Mouse (Mus musculus) stomach, postnatal 0 days (tissue): ENCODE measurements around the gene Tmem127. TPM values are rescaled to one million over a fixed set of nuclear protein-coding genes. Genes with fewer than 3 reads are reported as not detected.

ENCODE experiments used
- ATAC-seq: fragments of 200-750 bp; cut with Nextera tagmentation; 2 replicates; pipeline ENCODE4 v1.8.0; 2017; ENCODE audit not compliant: low FRiP score, low TSS enrichment
- DNase-seq: peaks from one replicate; pipeline ENCODE4 v3.0.0-alpha.2; 2016; ENCODE audit warnings: low spot score
- H3K27ac ChIP-seq: fragments of 300-500 bp; sonication (generic); replicated peaks from 2 replicates; pipeline ENCODE4 v1.5.1; 2014; ENCODE audit warnings: mild to moderate bottlenecking, control low read depth
- H3K27me3 ChIP-seq: fragments of 300-500 bp; sonication (generic); 2 replicates; pipeline ENCODE4 v1.6.1; 2014; ENCODE audit warnings: low read length; ENCODE audit not compliant: control insufficient read depth, insufficient read depth
- H3K36me3 ChIP-seq: fragments of 300-500 bp; sonication (generic); 2 replicates; pipeline ENCODE4 v1.6.1; 2014; ENCODE audit warnings: low read length, mixed read lengths; ENCODE audit not compliant: control insufficient read depth, insufficient read depth
- H3K4me1 ChIP-seq: fragments of 300-500 bp; sonication (generic); replicated peaks from 2 replicates; pipeline ENCODE4 v1.6.1; 2014; ENCODE audit warnings: antibody characterized with exemption; ENCODE audit not compliant: control insufficient read depth, insufficient read depth
- H3K4me2 ChIP-seq: fragments of 300-500 bp; sonication (generic); replicated peaks from 2 replicates; pipeline ENCODE4 v1.6.1; 2014; ENCODE audit warnings: low read depth, mild to moderate bottlenecking, control low read depth, moderate library complexity
- H3K4me3 ChIP-seq: fragments of 300-500 bp; sonication (generic); 2 replicates; pipeline ENCODE4 v1.5.1; 2014; ENCODE audit warnings: low read depth, low read length, control low read depth
- H3K9ac ChIP-seq: fragments of 300-500 bp; sonication (generic); 2 replicates; pipeline ENCODE4 v1.6.1; 2014; ENCODE audit warnings: mild to moderate bottlenecking, low read length, control low read depth, mixed read lengths
- H3K9me3 ChIP-seq: fragments of 300-500 bp; sonication (generic); 2 replicates; pipeline ENCODE4 v1.6.1; 2016; ENCODE audit warnings: low read length; ENCODE audit not compliant: control insufficient read depth
- CTCF ChIP-seq: IDR thresholded peaks from 2 replicates; pipeline ENCODE4 v1.5.1; 2016; ENCODE audit warnings: antibody characterized with exemption, low read depth, mild to moderate bottlenecking, moderate library complexity
- EP300 ChIP-seq: optimal IDR thresholded peaks from 2 replicates; pipeline ENCODE3; 2016; ENCODE audit warnings: antibody characterized with exemption
- WGBS: fragments of 180-500 bp; shearing (Covaris S2); extraction: QIAGEN DNeasy Blood & Tissue Kit; methylation state at CpG from one replicate; pipeline ENCODE4 v1.1.7; 2014; 5-methylcytosine and 5-hydroxymethylcytosine counted together
- polyA plus RNA-seq: library from polyadenylated mRNA; unstranded; fragments of >200 nt; fragmentation: Nextera tagmentation; extraction: Ambion mirVana; gene quantifications from 2 replicates; pipeline ENCODE4 v1.2.1, GENCODE M21; 2015

The Tmem127 gene
- polyA plus RNA-seq, 1 experiment from 2014 or later: 27.1 TPM

DNA sequence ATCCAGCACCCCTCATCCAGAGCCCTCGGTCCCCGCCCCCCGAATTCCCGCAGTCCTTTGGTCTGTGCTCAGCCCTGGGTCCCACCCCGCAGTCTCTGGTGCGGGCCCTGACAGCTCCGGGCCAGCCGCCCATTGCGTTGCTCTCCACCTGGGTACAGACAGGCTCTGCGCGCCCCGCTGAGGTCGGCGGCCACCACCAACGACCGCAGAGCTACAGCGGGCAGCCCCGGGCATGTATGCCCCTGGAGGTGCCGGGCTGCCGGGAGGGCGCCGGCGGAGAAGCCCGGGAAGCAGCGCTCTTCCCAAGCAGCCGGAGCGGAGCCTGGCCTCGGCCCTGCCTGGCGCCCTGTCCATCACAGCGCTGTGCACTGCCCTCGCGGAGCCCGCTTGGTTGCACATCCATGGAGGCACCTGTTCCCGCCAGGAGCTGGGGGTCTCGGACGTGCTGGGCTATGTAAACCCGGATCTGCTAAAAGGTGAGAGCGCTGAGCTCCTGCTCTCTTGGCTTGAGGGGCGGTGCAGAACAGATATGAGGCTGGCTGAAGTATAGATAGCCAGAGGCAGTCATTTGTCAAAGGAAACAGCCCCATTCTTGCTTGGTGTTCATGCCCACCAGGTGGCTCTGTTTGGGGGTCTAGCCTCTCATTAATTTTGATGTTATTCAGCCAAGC, 761 bp downstream of the Tmem127 start:
- WGBS: under 1% methylated on average over 38 of the region's 39 CpGs
- Histone ChIP-seq H3K9me3 (no peaks in the 10 kb centered on the region), H3K4me2 (peak overlapping the region; percentile 94), H3K4me1 (peaks cover 3% of the 10 kb centered on the region), H3K9ac (peak overlapping the region; percentile 91), H3K27me3 (no peaks in the 10 kb centered on the region), H3K36me3 (peaks cover 7% of the 10 kb centered on the region; the same call in 1 of the 2 replicates), H3K27ac (peak overlapping the region; percentile 88), H3K4me3 (peak overlapping the region; percentile 65)
- peak; percentile 59 for TF ChIP-seq CTCF
- TF ChIP-seq EP300: no peak
- DNase-seq (peak; percentile 59), ATAC-seq (peak; percentile 38)

DNA sequence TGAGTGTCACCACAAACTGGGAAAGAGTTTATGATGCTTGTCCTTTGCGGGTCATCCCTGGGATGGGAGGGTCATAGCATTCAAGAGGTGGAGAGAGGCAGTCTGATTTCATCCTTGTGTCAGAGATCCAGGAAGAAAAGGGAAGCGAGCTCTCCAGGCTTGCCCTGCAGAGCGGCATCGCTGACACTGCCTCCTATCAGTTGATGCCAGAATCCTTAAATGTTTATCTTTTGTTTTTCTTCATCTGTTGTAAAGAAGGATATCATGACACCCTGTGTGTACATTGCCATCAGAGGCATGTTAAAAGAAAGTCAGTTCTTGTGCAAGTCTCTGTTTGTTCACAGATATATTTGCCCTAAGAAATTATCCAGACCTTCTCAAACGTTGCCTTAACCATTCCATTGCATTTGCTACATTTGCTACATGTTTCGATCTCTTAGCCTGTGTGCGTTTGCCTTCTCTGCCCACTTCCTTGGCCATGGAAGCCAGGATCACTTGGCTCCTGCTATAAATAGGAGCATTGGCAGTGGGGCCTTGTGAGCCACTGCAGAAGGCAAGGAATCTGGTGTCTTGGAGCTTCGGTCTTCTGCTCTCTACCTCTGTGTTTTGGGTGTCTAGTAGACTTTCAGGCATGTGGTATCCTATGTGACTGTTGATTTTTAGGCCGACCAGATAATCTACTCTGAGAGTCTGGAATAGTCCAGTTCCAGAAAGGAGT, 2.7 kb downstream of the Tmem127 start:
- H3K9ac ChIP-seq: no peak overlapping the region
- ATAC-seq (no peak), DNase-seq (no peak)
- H3K27me3 ChIP-seq: no peaks in the 10 kb centered on the region
- no peak overlapping the region for H3K4me3 ChIP-seq
- 85% methylated on average over 9 of the region's 9 CpGs for WGBS
- H3K36me3 ChIP-seq: peaks cover under 1% of the 10 kb centered on the region; the same call in 1 of the 2 replicates
- no peak overlapping the region for H3K27ac ChIP-seq
- no peaks in the 10 kb centered on the region for H3K9me3 ChIP-seq
- TF ChIP-seq CTCF: no peak
- TF ChIP-seq EP300: no peak
- H3K4me1 ChIP-seq: peaks cover 3% of the 10 kb centered on the region
- H3K4me2 ChIP-seq: no peak overlapping the region

DNA sequence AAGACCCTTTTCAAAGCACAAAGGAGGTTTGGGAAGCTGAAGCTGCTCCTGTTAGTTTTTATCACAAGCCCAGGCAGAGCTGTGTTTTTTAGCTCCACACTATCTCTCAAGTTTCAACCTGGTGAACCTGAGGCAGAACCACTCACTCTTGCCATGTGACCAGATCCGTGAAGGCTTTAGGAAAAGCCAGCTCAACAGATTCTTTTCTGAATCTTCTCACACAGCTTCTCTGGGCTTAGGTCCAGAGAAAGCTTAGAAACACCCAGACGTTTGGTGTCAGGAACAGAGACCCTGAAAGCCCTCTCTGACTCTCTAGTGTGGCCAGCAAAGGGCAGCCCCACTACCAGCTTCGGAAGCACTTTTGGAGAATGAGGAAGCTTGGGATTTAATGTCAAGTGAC, 3.7 kb downstream of the Tmem127 start:
- H3K4me2 ChIP-seq: no peak overlapping the region
- DNase-seq: no peak
- 54% methylated on average over 3 of the region's 3 CpGs for WGBS

DNA sequence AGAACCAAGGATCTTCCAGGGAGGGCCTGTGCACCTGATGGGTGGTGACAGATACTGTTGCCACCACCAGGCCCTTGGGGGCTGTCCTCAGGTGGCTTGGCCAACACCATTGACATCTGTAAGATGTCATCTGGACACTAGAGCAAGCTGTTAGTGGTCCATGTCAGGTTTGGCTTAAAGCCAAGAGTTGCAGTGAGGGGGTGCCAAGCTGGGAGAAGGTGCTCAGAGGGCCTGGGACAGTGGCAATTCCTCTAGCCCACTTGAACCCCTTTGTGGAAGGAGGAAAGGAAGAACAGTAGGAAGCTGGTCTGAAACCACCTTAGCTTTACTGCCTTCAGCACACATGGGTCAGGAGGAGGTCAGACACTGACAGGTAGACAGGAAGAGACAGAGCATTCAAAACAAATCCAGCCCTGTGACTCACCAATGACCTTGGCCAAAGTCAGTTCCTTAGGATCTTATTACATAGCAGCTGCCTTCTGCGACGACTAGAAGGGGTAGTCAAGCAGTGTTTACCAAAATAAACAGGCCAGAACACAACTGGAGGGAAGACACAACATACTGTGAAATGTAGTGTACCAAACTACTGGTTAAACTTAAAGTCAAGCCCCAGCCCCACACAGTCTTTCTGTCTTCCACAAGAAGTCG, 4.3 kb downstream of the Tmem127 start:
- no peak overlapping the region for H3K4me3 ChIP-seq
- peaks cover 4% of the 10 kb centered on the region; the same call in 1 of the 2 replicates for H3K36me3 ChIP-seq
- TF ChIP-seq CTCF (no peak), EP300 (no peak)
- no peak for ATAC-seq
- 0 out of 2 replicates have a peak overlapping the region, but pooled peaks have one; percentile 8 for H3K27ac ChIP-seq
- WGBS: 53% methylated on average over 3 of the region's 3 CpGs
- peak overlapping the region; percentile 43 for H3K9ac ChIP-seq
- H3K4me1 ChIP-seq: no peaks in the 10 kb centered on the region; the same call in 1 of the 2 replicates
- H3K4me2 ChIP-seq: no peak overlapping the region
- H3K9me3 ChIP-seq: no peaks in the 10 kb centered on the region
- no peak for DNase-seq
- no peaks in the 10 kb centered on the region for H3K27me3 ChIP-seq

More for the DNA sequence above, 3.7 kb downstream of the Tmem127 start:
- Histone ChIP-seq H3K27ac (0 out of 2 replicates have a peak overlapping the region, but pooled peaks have one; percentile 8), H3K4me1 (peaks cover 3% of the 10 kb centered on the region), H3K36me3 (0 out of 2 replicates have a peak, but pooled peaks cover 3% of the 10 kb centered on the region), H3K4me3 (no peak overlapping the region), H3K9me3 (no peaks in the 10 kb centered on the region), H3K9ac (no peak overlapping the region), H3K27me3 (no peaks in the 10 kb centered on the region)
- TF ChIP-seq CTCF (no peak), EP300 (no peak)
- ATAC-seq: no peak

DNA sequence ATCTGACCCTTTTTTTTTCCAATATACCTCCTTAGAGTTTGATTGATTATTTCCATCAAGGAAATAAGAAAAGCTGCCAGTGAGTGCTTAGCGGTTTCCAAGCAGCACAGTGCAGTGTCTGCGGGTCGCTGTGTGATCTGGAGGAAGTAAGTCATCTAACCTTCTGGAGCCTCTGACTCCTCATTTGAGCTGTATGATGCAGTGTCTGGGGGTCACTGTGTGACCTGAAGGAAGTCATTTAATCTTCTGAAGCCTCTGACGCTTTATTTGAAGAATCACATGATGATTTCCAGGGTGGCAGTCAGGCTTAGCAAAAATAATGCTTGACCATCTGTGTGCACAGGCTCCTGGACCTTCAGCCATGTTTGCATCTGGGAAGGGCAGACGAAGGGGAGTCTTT, 5.1 kb downstream of the Tmem127 start:
- Histone ChIP-seq H3K9ac (no peak overlapping the region), H3K4me2 (no peak overlapping the region), H3K4me3 (no peak overlapping the region), H3K4me1 (no peaks in the 10 kb centered on the region; the same call in 1 of the 2 replicates), H3K9me3 (no peaks in the 10 kb centered on the region), H3K36me3 (peaks cover 12% of the 10 kb centered on the region), H3K27me3 (no peaks in the 10 kb centered on the region), H3K27ac (no peak overlapping the region)
- ATAC-seq: no peak
- 55% methylated on average over 5 of the region's 5 CpGs for WGBS
- TF ChIP-seq CTCF (no peak), EP300 (no peak)
- no peak for DNase-seq
